Mouse (Mus musculus): ENCODE results near the gene Nelfb. TPM values are rescaled to one million over a fixed set of nuclear protein-coding genes. Genes with fewer than 3 reads are reported as not detected.

The Nelfb gene
- polyA plus RNA-seq, 1 experiment from 2014 or later, result 79.1 TPM

- H3K4me1 ChIP-seq (ENCODE audit: control insufficient read depth, insufficient read depth, low read length), result peaks cover 12% of the 10 kb centered on the region
- H3K36me3 ChIP-seq (ENCODE audit: control insufficient read depth, insufficient read depth), result peaks cover 4% of the 10 kb centered on the region; the same call in 1 of the 2 replicates
- peaks cover 2% of the 10 kb centered on the region; the same call in 1 of the 2 replicates for H3K27me3 ChIP-seq (ENCODE audit: control insufficient read depth, insufficient read depth, low read length)
- no peak for ATAC-seq (replicated peaks; ENCODE audit: extremely low read depth, insufficient read depth, low FRiP score)
- H3K27ac ChIP-seq (ENCODE audit: low read length), result no peak overlapping the region
- H3K4me2 ChIP-seq (ENCODE audit: low read depth, low read length), result no peak overlapping the region
- WGBS, result 75% methylated on average over 5 of the region's 5 CpGs
- H3K9me3 ChIP-seq (replicated peaks; ENCODE audit: control insufficient read depth, low read length), result no peaks in the 10 kb centered on the region
- no peak overlapping the region for H3K9ac ChIP-seq (ENCODE audit: low read length)
- H3K4me3 ChIP-seq (ENCODE audit: low read length), result no peak overlapping the region
Measured at GRCm38 (mm10) chr2:25226864-25227263, 15.6 kb upstream of the Nelfb start.

- Histone ChIP-seq H3K9ac (ENCODE audit: low read length) (peak overlapping the region; percentile 81; the same call in 1 of the 2 replicates), H3K4me2 (ENCODE audit: low read depth, low read length) (peak overlapping the region; percentile 65), H3K36me3 (ENCODE audit: control insufficient read depth, insufficient read depth) (peaks cover 7% of the 10 kb centered on the region; the same call in 1 of the 2 replicates), H3K27ac (ENCODE audit: low read length) (peak overlapping the region; percentile 99), H3K27me3 (ENCODE audit: control insufficient read depth, insufficient read depth, low read length) (peaks cover under 1% of the 10 kb centered on the region; the same call in 1 of the 2 replicates), H3K9me3 (replicated peaks; ENCODE audit: control insufficient read depth, low read length) (no peaks in the 10 kb centered on the region), H3K4me3 (ENCODE audit: low read length) (peak overlapping the region; percentile 71), H3K4me1 (ENCODE audit: control insufficient read depth, insufficient read depth, low read length) (peaks cover 12% of the 10 kb centered on the region)
- 74% methylated on average over 8 of the region's 8 CpGs for WGBS
- no peak for ATAC-seq (replicated peaks; ENCODE audit: extremely low read depth, insufficient read depth, low FRiP score)
Measured at GRCm38 (mm10) chr2:25225811-25226379, 14.6 kb upstream of the Nelfb start.

- H3K27ac ChIP-seq (ENCODE audit: low read length), result peak overlapping the region; percentile 99
- H3K36me3 ChIP-seq (ENCODE audit: control insufficient read depth, insufficient read depth), result peaks cover 7% of the 10 kb centered on the region; the same call in 1 of the 2 replicates
- peak overlapping the region; percentile 81 for H3K9ac ChIP-seq (ENCODE audit: low read length)
- 2% methylated on average over 41 of the region's 41 CpGs for WGBS
- peak; percentile 93 for ATAC-seq (replicated peaks; ENCODE audit: extremely low read depth, insufficient read depth, low FRiP score)
- H3K4me2 ChIP-seq (ENCODE audit: low read depth, low read length), result peak overlapping the region; percentile 65
- peak overlapping the region; percentile 80 for H3K4me3 ChIP-seq (ENCODE audit: low read length)
- H3K27me3 ChIP-seq (ENCODE audit: control insufficient read depth, insufficient read depth, low read length), result no peaks in the 10 kb centered on the region
- H3K4me1 ChIP-seq (ENCODE audit: control insufficient read depth, insufficient read depth, low read length), result peaks cover 12% of the 10 kb centered on the region
- H3K9me3 ChIP-seq (replicated peaks; ENCODE audit: control insufficient read depth, low read length), result no peaks in the 10 kb centered on the region
Measured at GRCm38 (mm10) chr2:25224766-25225752, 13.8 kb upstream of the Nelfb start.

GRCm38 (mm10) chr2:25224492-25224765, 13.1 kb upstream of the Nelfb start, which contains the start of gene Tubb4b:
Gene Tubb4b (minus strand): TSS chr2:25224702.
- no peaks in the 10 kb centered on the region for H3K9me3 ChIP-seq (replicated peaks; ENCODE audit: control insufficient read depth, low read length)
- H3K4me2 ChIP-seq (ENCODE audit: low read depth, low read length), result peak within 1 kb of the TSS; percentile 98
- H3K4me3 ChIP-seq (ENCODE audit: low read length), result peak within 1 kb of the TSS; percentile 80
- peaks cover 12% of the 10 kb centered on the region for H3K4me1 ChIP-seq (ENCODE audit: control insufficient read depth, insufficient read depth, low read length)
- H3K27me3 ChIP-seq (ENCODE audit: control insufficient read depth, insufficient read depth, low read length), result no peaks in the 10 kb centered on the region
- ATAC-seq (replicated peaks; ENCODE audit: extremely low read depth, insufficient read depth, low FRiP score), result no peak
- H3K36me3 ChIP-seq (ENCODE audit: control insufficient read depth, insufficient read depth), result peaks cover 7% of the 10 kb centered on the region; the same call in 1 of the 2 replicates
- H3K27ac ChIP-seq (ENCODE audit: low read length), result peak within 1 kb of the TSS; percentile 99
- WGBS, result under 1% methylated on average over 17 of the region's 17 CpGs
- peak within 1 kb of the TSS; percentile 89 for H3K9ac ChIP-seq (ENCODE audit: low read length)

GRCm38 (mm10) chr2:25223681-25224491, 12.6 kb upstream of the Nelfb start:
- peak overlapping the region; percentile 80 for H3K4me3 ChIP-seq (ENCODE audit: low read length)
- WGBS, result 1% methylated on average over 52 of the region's 53 CpGs
- H3K4me1 ChIP-seq (ENCODE audit: control insufficient read depth, insufficient read depth, low read length), result peaks cover 12% of the 10 kb centered on the region
- peaks cover 7% of the 10 kb centered on the region; the same call in 1 of the 2 replicates for H3K36me3 ChIP-seq (ENCODE audit: control insufficient read depth, insufficient read depth)
- no peaks in the 10 kb centered on the region for H3K9me3 ChIP-seq (replicated peaks; ENCODE audit: control insufficient read depth, low read length)
- no peaks in the 10 kb centered on the region for H3K27me3 ChIP-seq (ENCODE audit: control insufficient read depth, insufficient read depth, low read length)
- ATAC-seq (replicated peaks; ENCODE audit: extremely low read depth, insufficient read depth, low FRiP score), result peak; percentile 33
- H3K27ac ChIP-seq (ENCODE audit: low read length), result peak overlapping the region; percentile 94
- peak overlapping the region; percentile 98 for H3K4me2 ChIP-seq (ENCODE audit: low read depth, low read length)
- peak overlapping the region; percentile 89 for H3K9ac ChIP-seq (ENCODE audit: low read length)

GRCm38 (mm10) chr2:25221331-25221772, 10.1 kb upstream of the Nelfb start:
- Histone ChIP-seq H3K4me3 (ENCODE audit: low read length) (no peak overlapping the region), H3K27ac (ENCODE audit: low read length) (no peak overlapping the region), H3K9ac (ENCODE audit: low read length) (no peak overlapping the region), H3K4me2 (ENCODE audit: low read depth, low read length) (no peak overlapping the region), H3K4me1 (ENCODE audit: control insufficient read depth, insufficient read depth, low read length) (peaks cover 12% of the 10 kb centered on the region), H3K27me3 (ENCODE audit: control insufficient read depth, insufficient read depth, low read length) (no peaks in the 10 kb centered on the region), H3K9me3 (replicated peaks; ENCODE audit: control insufficient read depth, low read length) (no peaks in the 10 kb centered on the region), H3K36me3 (ENCODE audit: control insufficient read depth, insufficient read depth) (peaks cover 7% of the 10 kb centered on the region; the same call in 1 of the 2 replicates)
- no peak for ATAC-seq (replicated peaks; ENCODE audit: extremely low read depth, insufficient read depth, low FRiP score)
- 70% methylated on average over 5 of the region's 5 CpGs for WGBS

- no peaks in the 10 kb centered on the region for H3K9me3 ChIP-seq (replicated peaks; ENCODE audit: control insufficient read depth, low read length)
- peaks cover 7% of the 10 kb centered on the region; the same call in 1 of the 2 replicates for H3K36me3 ChIP-seq (ENCODE audit: control insufficient read depth, insufficient read depth)
- no peaks in the 10 kb centered on the region for H3K27me3 ChIP-seq (ENCODE audit: control insufficient read depth, insufficient read depth, low read length)
- no peak within 1 kb of the TSS for H3K27ac ChIP-seq (ENCODE audit: low read length)
- no peak within 1 kb of the TSS for H3K4me3 ChIP-seq (ENCODE audit: low read length)
- H3K9ac ChIP-seq (ENCODE audit: low read length), result no peak within 1 kb of the TSS
- peaks cover 4% of the 10 kb centered on the region for H3K4me1 ChIP-seq (ENCODE audit: control insufficient read depth, insufficient read depth, low read length)
- H3K4me2 ChIP-seq (ENCODE audit: low read depth, low read length), result no peak within 1 kb of the TSS
- ATAC-seq (replicated peaks; ENCODE audit: extremely low read depth, insufficient read depth, low FRiP score), result no peak
Measured at GRCm38 (mm10) chr2:25218445-25218844, 7.2 kb upstream of the Nelfb start, which contains the start of gene Fam166a. Gene Fam166a (plus strand): TSS chr2:25218745.

GRCm38 (mm10) chr2:25217666-25218065, 6.4 kb upstream of the Nelfb start:
- Histone ChIP-seq H3K4me2 (ENCODE audit: low read depth, low read length) (no peak overlapping the region), H3K9ac (ENCODE audit: low read length) (no peak overlapping the region), H3K27me3 (ENCODE audit: control insufficient read depth, insufficient read depth, low read length) (no peaks in the 10 kb centered on the region), H3K9me3 (replicated peaks; ENCODE audit: control insufficient read depth, low read length) (no peaks in the 10 kb centered on the region), H3K4me1 (ENCODE audit: control insufficient read depth, insufficient read depth, low read length) (no peaks in the 10 kb centered on the region), H3K4me3 (ENCODE audit: low read length) (no peak overlapping the region), H3K27ac (ENCODE audit: low read length) (no peak overlapping the region), H3K36me3 (ENCODE audit: control insufficient read depth, insufficient read depth) (peaks cover 5% of the 10 kb centered on the region; the same call in 1 of the 2 replicates)
- WGBS, result 57% methylated on average over 2 of the region's 2 CpGs
- ATAC-seq (replicated peaks; ENCODE audit: extremely low read depth, insufficient read depth, low FRiP score), result no peak
